Mouse (Mus musculus): Measurements from ENCODE around the gene Cep78. TPM values are rescaled to one million over a fixed set of nuclear protein-coding genes. Genes with fewer than 3 reads are reported as not detected.
A peak's percentile ranks its signal among the peaks of the same experiment; 100 is the strongest.

Cep78 gene
- total and polyA plus RNA-seq, 2 experiments = 0.87 to 1.9 TPM

DNA sequence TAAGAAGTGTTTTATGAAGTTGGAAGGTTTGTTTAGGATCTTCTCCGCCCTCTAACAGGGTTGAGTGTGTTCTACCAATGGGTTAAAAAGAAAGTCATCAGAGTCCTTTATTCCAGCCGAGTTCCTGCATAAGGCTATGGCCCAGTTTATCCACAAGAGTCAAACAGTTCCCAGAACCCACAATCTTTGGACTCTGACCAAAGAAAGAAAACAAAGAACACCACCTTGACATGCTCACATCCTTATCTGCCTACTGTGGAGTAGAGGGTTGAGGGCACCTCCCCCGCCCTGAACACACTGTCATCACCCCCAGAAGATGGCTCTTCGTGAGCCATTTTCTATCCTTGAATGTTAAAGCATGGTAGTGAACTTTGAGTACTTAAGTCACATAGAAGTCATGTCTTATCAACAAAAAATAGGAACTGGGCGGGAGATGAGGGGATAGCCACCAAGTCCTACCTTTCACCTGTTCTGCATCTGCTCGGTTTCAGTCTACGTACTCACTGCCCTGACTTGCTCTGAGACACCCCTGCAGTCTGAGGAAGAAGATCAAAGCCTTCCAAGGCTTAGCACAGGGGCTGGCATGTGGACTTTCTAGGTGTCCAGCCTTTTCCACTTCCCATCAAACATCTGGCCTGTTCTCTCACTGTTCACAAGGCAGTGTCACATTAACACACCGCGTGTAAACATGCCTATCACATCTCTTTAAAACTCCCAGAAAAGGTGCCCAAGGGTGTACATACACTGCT is 71.4 kb downstream of the Cep78 start:
- H3K4me3 ChIP-seq (ENCODE audit: insufficient read depth, low read depth, low read length) = no peak overlapping the region
- H3K36me3 ChIP-seq (ENCODE audit: control insufficient read depth, insufficient read depth, low read length) = no peaks in the 10 kb centered on the region
- TF ChIP-seq POLR2A (IDR thresholded peaks at IDR 0.05; ENCODE audit: extremely low read depth, insufficient read depth, low read length) (no peak), CTCF (IDR thresholded peaks at IDR 0.05; ENCODE audit: low read depth, low read length) (no peak)
- no peak for DNase-seq (ENCODE audit: extremely low read depth, low read depth, low spot score)
- no peaks in the 10 kb centered on the region for H3K4me1 ChIP-seq (ENCODE audit: control insufficient read depth, insufficient read depth, low read length)
- H3K79me2 ChIP-seq (ENCODE audit: control insufficient read depth, insufficient read depth, low read length) = no peaks in the 10 kb centered on the region
- no peaks in the 10 kb centered on the region for H3K27me3 ChIP-seq (ENCODE audit: control insufficient read depth, insufficient read depth, low read length)
- no peak overlapping the region for H3K9ac ChIP-seq (ENCODE audit: low read depth, low read length)
- no peak overlapping the region for H3K27ac ChIP-seq (replicated peaks; ENCODE audit: insufficient read depth, low read depth, low read length)
- WGBS = 88% methylated on average over 9 of the region's 9 CpGs

DNA sequence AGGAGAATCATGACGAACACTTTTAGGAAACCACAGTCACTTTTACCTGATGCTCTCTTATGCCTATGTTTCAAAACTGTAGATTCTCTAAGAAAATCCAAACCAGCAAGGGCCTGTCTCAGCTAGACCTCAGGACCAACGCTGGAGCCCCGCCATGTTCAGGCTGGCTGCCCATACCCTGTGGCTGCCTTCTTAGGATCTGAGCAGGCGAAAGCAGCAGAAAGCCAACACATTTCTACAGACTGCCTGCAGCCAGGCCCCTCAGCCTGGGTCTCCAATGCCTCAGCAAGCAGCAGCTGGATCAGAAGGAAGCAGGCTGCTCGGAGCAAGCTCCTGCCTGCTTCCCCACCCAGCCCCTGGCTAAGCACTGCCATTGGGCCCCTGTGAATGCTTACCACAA is 73.3 kb downstream of the Cep78 start:
- Histone ChIP-seq H3K79me2 (ENCODE audit: control insufficient read depth, insufficient read depth, low read length) (no peaks in the 10 kb centered on the region), H3K27me3 (ENCODE audit: control insufficient read depth, insufficient read depth, low read length) (no peaks in the 10 kb centered on the region), H3K9ac (ENCODE audit: low read depth, low read length) (no peak overlapping the region), H3K36me3 (ENCODE audit: control insufficient read depth, insufficient read depth, low read length) (no peaks in the 10 kb centered on the region), H3K4me1 (ENCODE audit: control insufficient read depth, insufficient read depth, low read length) (no peaks in the 10 kb centered on the region), H3K27ac (replicated peaks; ENCODE audit: insufficient read depth, low read depth, low read length) (no peak overlapping the region), H3K4me3 (ENCODE audit: insufficient read depth, low read depth, low read length) (no peak overlapping the region)
- DNase-seq (ENCODE audit: extremely low read depth, low read depth, low spot score) = no peak
- WGBS = 95% methylated on average over 5 of the region's 5 CpGs
- TF ChIP-seq CTCF (IDR thresholded peaks at IDR 0.05; ENCODE audit: low read depth, low read length) = no peak
- TF ChIP-seq POLR2A (IDR thresholded peaks at IDR 0.05; ENCODE audit: extremely low read depth, insufficient read depth, low read length) = no peak

DNA sequence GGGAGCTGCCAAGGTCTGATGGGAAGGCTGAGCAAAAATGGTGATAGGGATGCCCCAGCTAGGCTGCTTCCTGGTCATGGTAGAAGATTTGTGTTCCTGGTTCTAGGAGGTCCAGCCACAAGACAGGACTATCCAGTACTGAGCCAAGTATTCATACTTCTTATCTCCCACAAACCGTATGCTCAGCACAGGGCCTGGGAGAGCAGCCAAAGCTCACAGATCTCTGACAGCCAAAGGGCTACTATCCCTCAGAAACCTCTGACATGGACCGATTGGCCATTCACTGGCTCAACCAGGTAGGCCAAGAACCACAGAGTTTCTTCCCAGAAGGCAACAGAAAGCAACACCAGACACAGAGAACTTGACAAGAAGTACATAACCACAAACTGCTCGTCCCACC is 73.8 kb downstream of the Cep78 start:
- peak; percentile 59 for DNase-seq (ENCODE audit: extremely low read depth, low read depth, low spot score)
- Histone ChIP-seq H3K9ac (ENCODE audit: low read depth, low read length) (no peak overlapping the region), H3K36me3 (ENCODE audit: control insufficient read depth, insufficient read depth, low read length) (no peaks in the 10 kb centered on the region), H3K79me2 (ENCODE audit: control insufficient read depth, insufficient read depth, low read length) (no peaks in the 10 kb centered on the region), H3K4me3 (ENCODE audit: insufficient read depth, low read depth, low read length) (no peak overlapping the region), H3K27ac (replicated peaks; ENCODE audit: insufficient read depth, low read depth, low read length) (no peak overlapping the region), H3K27me3 (ENCODE audit: control insufficient read depth, insufficient read depth, low read length) (no peaks in the 10 kb centered on the region), H3K4me1 (ENCODE audit: control insufficient read depth, insufficient read depth, low read length) (no peaks in the 10 kb centered on the region)
- TF ChIP-seq CTCF (IDR thresholded peaks at IDR 0.05; ENCODE audit: low read depth, low read length) (no peak), POLR2A (IDR thresholded peaks at IDR 0.05; ENCODE audit: extremely low read depth, insufficient read depth, low read length) (no peak)
- 34% methylated on average over 3 of the region's 3 CpGs for WGBS

GRCm38 (mm10) chr19:15910488-15910887 is 74.3 kb downstream of the Cep78 start:
- WGBS = 96% methylated on average over 1 of the region's 1 CpGs
- H3K36me3 ChIP-seq (ENCODE audit: control insufficient read depth, insufficient read depth, low read length) = no peaks in the 10 kb centered on the region

GRCm38 (mm10) chr19:15908016-15908415 is 76.8 kb downstream of the Cep78 start:
- Histone ChIP-seq H3K27me3 (ENCODE audit: control insufficient read depth, insufficient read depth, low read length) (no peaks in the 10 kb centered on the region), H3K79me2 (ENCODE audit: control insufficient read depth, insufficient read depth, low read length) (no peaks in the 10 kb centered on the region), H3K27ac (replicated peaks; ENCODE audit: insufficient read depth, low read depth, low read length) (no peak overlapping the region), H3K4me1 (ENCODE audit: control insufficient read depth, insufficient read depth, low read length) (peaks cover 7% of the 10 kb centered on the region; the same call in 1 of the 2 replicates), H3K9ac (ENCODE audit: low read depth, low read length) (no peak overlapping the region), H3K4me3 (ENCODE audit: insufficient read depth, low read depth, low read length) (no peak overlapping the region), H3K36me3 (ENCODE audit: control insufficient read depth, insufficient read depth, low read length) (no peaks in the 10 kb centered on the region)
- WGBS = 97% methylated on average over 5 of the region's 5 CpGs
- no peak for TF ChIP-seq CTCF (IDR thresholded peaks at IDR 0.05; ENCODE audit: low read depth, low read length)
- no peak for TF ChIP-seq POLR2A (IDR thresholded peaks at IDR 0.05; ENCODE audit: extremely low read depth, insufficient read depth, low read length)
- DNase-seq (ENCODE audit: extremely low read depth, low read depth, low spot score) = no peak

More at GRCm38 (mm10) chr19:15910488-15910887, 74.3 kb downstream of the Cep78 start:
- Histone ChIP-seq H3K79me2 (ENCODE audit: control insufficient read depth, insufficient read depth, low read length) (no peaks in the 10 kb centered on the region), H3K4me3 (ENCODE audit: insufficient read depth, low read depth, low read length) (no peak overlapping the region), H3K27me3 (ENCODE audit: control insufficient read depth, insufficient read depth, low read length) (no peaks in the 10 kb centered on the region), H3K27ac (replicated peaks; ENCODE audit: insufficient read depth, low read depth, low read length) (no peak overlapping the region), H3K9ac (ENCODE audit: low read depth, low read length) (no peak overlapping the region), H3K4me1 (ENCODE audit: control insufficient read depth, insufficient read depth, low read length) (no peaks in the 10 kb centered on the region)
- no peak for TF ChIP-seq CTCF (IDR thresholded peaks at IDR 0.05; ENCODE audit: low read depth, low read length)
- no peak for TF ChIP-seq POLR2A (IDR thresholded peaks at IDR 0.05; ENCODE audit: extremely low read depth, insufficient read depth, low read length)
- DNase-seq (ENCODE audit: extremely low read depth, low read depth, low spot score) = no peak

Other genes starting within 250 kb of the Cep78 start
- 0.74 and 2.0 TPM in 2 replicates for gene Psat1, start 37.7 kb downstream of the Cep78 start, total RNA-seq (2014; rRNA removed)
- 0.20 and 0.21 TPM in 2 replicates for gene Psat1, start 37.7 kb downstream of the Cep78 start, polyA plus RNA-seq (2012; rRNA removed)
- 10.2 and 12.8 TPM in 2 replicates for gene Gnaq, start 147.8 kb upstream of the Cep78 start, total RNA-seq (2014; rRNA removed)
- gene Gnaq, start 147.8 kb upstream of the Cep78 start, polyA plus RNA-seq (2012; rRNA removed) = 4.6 and 5.2 TPM in 2 replicates